Mouse (Mus musculus) hematopoietic stem cell, adult 5-6 weeks (primary cell): Measurements from ENCODE around the gene Eno4. TPM values are rescaled to one million over a fixed set of nuclear protein-coding genes. Genes with fewer than 3 reads are reported as not detected.

Experiments used
- ATAC-seq, 2 experiments: fragments of 125-278 bp in 1 of 2; replicated peaks in 1 of 2; 2 replicates each; pipeline ENCODE4 v1.8.0; 2016 to 2017; ENCODE audit warnings: inconsistent platforms in 2 of 2, mild to moderate bottlenecking in 2 of 2, moderate number of reproducible peaks in 2 of 2, low read depth in 1 of 2, moderate TSS enrichment in 1 of 2; ENCODE audit not compliant: low FRiP score in 2 of 2, poor library complexity in 2 of 2, severe bottlenecking in 2 of 2, insufficient read depth in 1 of 2, low TSS enrichment in 1 of 2
- total RNA-seq: library from RNA; stranded (forward); fragments of 172-1452, 232-1000 nt; gene quantifications from 2 replicates; pipeline ENCODE4 v1.2.3, GENCODE M21; 2017

Gene Eno4
- total RNA-seq, 1 experiment from 2014 or later, result not detected

- no peak for ATAC-seq
Observed at GRCm38 (mm10) chr19:58954779-58955178, 11.6 kb downstream of the Eno4 start.

- ATAC-seq, result no peak
Observed at GRCm38 (mm10) chr19:58963011-58963410, 19.8 kb downstream of the Eno4 start.

- no peak for ATAC-seq
Observed at GRCm38 (mm10) chr19:58968731-58969506, 25.7 kb downstream of the Eno4 start.

GRCm38 (mm10) chr19:58970826-58971225, 27.6 kb downstream of the Eno4 start:
- no peak for ATAC-seq

GRCm38 (mm10) chr19:58974126-58974525, 30.9 kb downstream of the Eno4 start:
- no peak for ATAC-seq

GRCm38 (mm10) chr19:58975216-58975863, 32.1 kb downstream of the Eno4 start:
- ATAC-seq, result no peak

- ATAC-seq, result peak; percentile 93 to 97
Observed at GRCm38 (mm10) chr19:58978401-58979171, 35.4 kb downstream of the Eno4 start.

GRCm38 (mm10) chr19:58979436-58980055, 36.3 kb downstream of the Eno4 start:
- no peak for ATAC-seq

GRCm38 (mm10) chr19:58980056-58980440, 36.8 kb downstream of the Eno4 start:
- no peak for ATAC-seq

- no peak for ATAC-seq
Observed at GRCm38 (mm10) chr19:58981571-58981970, 38.3 kb downstream of the Eno4 start.

- no peak for ATAC-seq
Observed at GRCm38 (mm10) chr19:59002827-59003226, 59.6 kb downstream of the Eno4 start.

- ATAC-seq, result no peak
Observed at GRCm38 (mm10) chr19:59006577-59007340, 63.5 kb downstream of the Eno4 start.

GRCm38 (mm10) chr19:59010802-59011201, 67.6 kb downstream of the Eno4 start:
- ATAC-seq, result no peak

Other genes starting within 250 kb of the Eno4 start
- not detected in 2 replicates for gene Pnliprp1, start 214.5 kb upstream of the Eno4 start, total RNA-seq
- gene Pnliprp2, start 183.7 kb upstream of the Eno4 start, total RNA-seq, result not detected in 2 replicates
- not detected in 2 replicates for gene 1700019N19Rik, start 149.0 kb upstream of the Eno4 start, total RNA-seq
- gene Hspa12a, start 229 bp downstream of the Eno4 start, total RNA-seq, result not detected in 2 replicates
- gene Shtn1, start 132.7 kb downstream of the Eno4 start, total RNA-seq, result 3.1 and 4.1 TPM in 2 replicates
- gene Vax1, start 226.6 kb downstream of the Eno4 start, total RNA-seq, result not detected in 2 replicates